ENCODE assay signal across 16 mouse cellular contexts in genomic region chr8:94522482-94522881, GRCm38 (mm10).
"Had no signal": no experiment of that assay in that cellular context is flagged by ENCODE, and none has a peak within 500 bp of the region (broad histone marks: within the 10 kb centered on the region; RNA-seq: fewer than 3 reads in every experiment).

No protein-coding gene starts in this region.

- H3K4me1 ChIP-seq: neural tube, embryonic 12.5 days; neural tube, embryonic 13.5 days; neural tube, embryonic 15.5 days; stomach, embryonic 15.5 days had no signal

- H3K4me2 ChIP-seq: neural tube, embryonic 12.5 days; neural tube, embryonic 13.5 days; neural tube, embryonic 15.5 days; stomach, embryonic 15.5 days had no signal

- H3K27me3 ChIP-seq: neural tube, embryonic 12.5 days; neural tube, embryonic 13.5 days; neural tube, embryonic 15.5 days; stomach, embryonic 15.5 days had no signal

- H3K9me3 ChIP-seq: neural tube, embryonic 12.5 days; neural tube, embryonic 13.5 days; neural tube, embryonic 15.5 days; stomach, embryonic 15.5 days had no signal

- H3K9ac ChIP-seq: neural tube, embryonic 12.5 days; neural tube, embryonic 13.5 days; neural tube, embryonic 15.5 days; stomach, embryonic 15.5 days had no signal

- H3K36me3 ChIP-seq: neural tube, embryonic 12.5 days; neural tube, embryonic 13.5 days; neural tube, embryonic 15.5 days; stomach, embryonic 15.5 days had no signal

- H3K27ac ChIP-seq: neural tube, embryonic 12.5 days; neural tube, embryonic 13.5 days; neural tube, embryonic 15.5 days; stomach, embryonic 15.5 days had no signal

- DNase-seq: retina, postnatal 1 day; right cerebral cortex, adult 18-20 months; right cerebral cortex, postnatal 14 days; right cerebral cortex, postnatal 25 days; right cerebral cortex, postnatal 4 days; spleen, adult 18-20 months; thymus, adult 18-20 months; thymus, adult 2 months; thymus, postnatal 14 days; thymus, postnatal 25 days; thymus, postnatal 36 days; thymus, postnatal 4 days had no signal

- H3K4me3 ChIP-seq: neural tube, embryonic 12.5 days; neural tube, embryonic 13.5 days; neural tube, embryonic 15.5 days; stomach, embryonic 15.5 days had no signal
